In genomic region chr14:30573983-30574584, GRCm38 (mm10) we compare ENCODE assay signal across 8 mouse cellular contexts. TPM values are rescaled to one million over a fixed set of nuclear protein-coding genes. Genes with fewer than 3 reads are reported as not detected.
DNase-seq lines count a peak whose midpoint lies in the region; ATAC-seq and TF ChIP-seq lines count a peak whose summit lies in the region.

No protein-coding gene starts in this region.

- H3K9ac ChIP-seq in liver, embryonic 13.5 days = no peak overlapping the region

- peak; percentile 57 for ATAC-seq in granulocyte monocyte progenitor cell, adult 5-6 weeks (replicated peaks; ENCODE audit: poor library complexity, severe bottlenecking)
- ATAC-seq in liver, embryonic 13.5 days (ENCODE audit: low read depth) = peak; percentile 24; the same call in 1 of the 2 replicates

- no peak overlapping the region for H3K4me3 ChIP-seq in C2C12 (ENCODE audit: insufficient read depth, poor library complexity, severe bottlenecking)
- H3K4me3 ChIP-seq in liver, embryonic 13.5 days (replicated peaks) = no peak overlapping the region

- 57% methylated on average over 6 of the region's 6 CpGs for WGBS in liver, embryonic 13.5 days (ENCODE audit: insufficient replicate concordance)

- no peak overlapping the region for H3K4me2 ChIP-seq in liver, embryonic 13.5 days

- no peak overlapping the region for H3ac ChIP-seq in C2C12 (ENCODE audit: control insufficient read depth, insufficient read length, low read depth)

- H3K4me1 ChIP-seq in liver, embryonic 13.5 days (replicated peaks) = peaks cover 54% of the 10 kb centered on the region

- no peaks in the 10 kb centered on the region for H3K79me3 ChIP-seq in C2C12 (ENCODE audit: low read depth)

- no peaks in the 10 kb centered on the region for H3K9me3 ChIP-seq in liver, embryonic 13.5 days (replicated peaks)

- peak; percentile 67 for DNase-seq in adrenal gland, adult 8-10 months
- peak; percentile 61 for DNase-seq in embryo, embryonic 11.5 days (ENCODE audit: low read depth, low spot score)
- peak; percentile 85 for DNase-seq in kidney, postnatal 14 days
- DNase-seq in liver, embryonic 13.5 days = peak; percentile 58
- peak; percentile 54 to 69 for DNase-seq in natural killer cell, adult 2 months (ENCODE audit: low spot score in 2 of 2)
- peak; percentile 87 for DNase-seq in splenic B cell, adult 2 months (ENCODE audit: low read depth, low spot score)

- peak; percentile 47 for TF ChIP-seq CTCF in C2C12 (IDR thresholded peaks at IDR 0.05; ENCODE audit: control insufficient read depth, insufficient read depth, insufficient read length)

- H3K27me3 ChIP-seq in C2C12 (ENCODE audit: control insufficient read depth, insufficient read depth, insufficient read length) = no peaks in the 10 kb centered on the region
- H3K27me3 ChIP-seq in liver, embryonic 13.5 days = no peaks in the 10 kb centered on the region
- no peaks in the 10 kb centered on the region for H3K27me3 ChIP-seq in splenic B cell, adult 2 months (ENCODE audit: control insufficient read depth, insufficient read depth, low read length, poor library complexity, severe bottlenecking)

- H3K27ac ChIP-seq in liver, embryonic 13.5 days = peak overlapping the region; percentile 35

- H3K36me3 ChIP-seq in C2C12 (ENCODE audit: control insufficient read depth, insufficient read depth) = peaks cover 71% of the 10 kb centered on the region
- peaks cover 73% of the 10 kb centered on the region for H3K36me3 ChIP-seq in liver, embryonic 13.5 days
- peaks cover 5% of the 10 kb centered on the region for H3K36me3 ChIP-seq in splenic B cell, adult 2 months (ENCODE audit: control insufficient read depth, insufficient read depth, low read length, poor library complexity, severe bottlenecking)

- H3K79me2 ChIP-seq in C2C12 (ENCODE audit: control insufficient read depth, insufficient read depth) = no peaks in the 10 kb centered on the region

TF ChIP-seq in C2C12, 6 proteins besides CTCF, POLR2A, EP300 and RAD21:
- no peak for TF ChIP-seq CEBPB (IDR thresholded peaks at IDR 0.05; ENCODE audit: low read depth)

RNA-seq across cellular contexts. Expression of gene Tkt, which starts 25.9 kb away (rescaled TPM):
- 86.5 TPM for polyA plus RNA-seq in C2C12 (2012; fragmentation: generic; extraction: Trizol)
- 1,000 to 10,000 TPM in 1 of 4 experiments, 100 to 1,000 TPM in 3; 361 to 1,078 (median 577) TPM for total RNA-seq in adrenal gland, adult 8-10 months (2022)
- 628 and 659 TPM in 2 replicates for total RNA-seq in granulocyte monocyte progenitor cell, adult 5-6 weeks (2014; fragmentation: Nextera tagmentation)
- total RNA-seq in granulocyte monocyte progenitor cell, adult 5-6 weeks (2017) = 773 and 843 TPM in 2 replicates
- polyA plus RNA-seq in liver, embryonic 13.5 days (2015; fragmentation: Nextera tagmentation; extraction: Ambion mirVana) = 231 and 240 TPM in 2 replicates

RNA-seq across cellular contexts. Expression of gene Prkcd, which starts 51.9 kb away (rescaled TPM):
- polyA plus RNA-seq in C2C12 (2012; fragmentation: generic; extraction: Trizol) = 29.3 TPM
- 100 to 1,000 TPM; 118 to 213 (median 160) TPM for total RNA-seq in adrenal gland, adult 8-10 months (2022)
- 158 and 179 TPM in 2 replicates for total RNA-seq in granulocyte monocyte progenitor cell, adult 5-6 weeks (2014; fragmentation: Nextera tagmentation)
- 113 and 117 TPM in 2 replicates for total RNA-seq in granulocyte monocyte progenitor cell, adult 5-6 weeks (2017)
- polyA plus RNA-seq in liver, embryonic 13.5 days (2015; fragmentation: Nextera tagmentation; extraction: Ambion mirVana) = 16.0 and 16.3 TPM in 2 replicates
